Mouse (Mus musculus) liver, postnatal 0 days (tissue): ENCODE measurements around the gene Cux1.

Source experiments
- CTCF ChIP-seq: sonication (generic); IDR thresholded peaks from 2 replicates; pipeline ENCODE4 v1.5.1; 2016; ENCODE audit warnings: antibody characterized with exemption, low read depth
- EP300 ChIP-seq: IDR thresholded peaks from 2 replicates; pipeline ENCODE4 v1.6.1; 2016; ENCODE audit warnings: antibody characterized with exemption, low read depth, mild to moderate bottlenecking

DNA sequence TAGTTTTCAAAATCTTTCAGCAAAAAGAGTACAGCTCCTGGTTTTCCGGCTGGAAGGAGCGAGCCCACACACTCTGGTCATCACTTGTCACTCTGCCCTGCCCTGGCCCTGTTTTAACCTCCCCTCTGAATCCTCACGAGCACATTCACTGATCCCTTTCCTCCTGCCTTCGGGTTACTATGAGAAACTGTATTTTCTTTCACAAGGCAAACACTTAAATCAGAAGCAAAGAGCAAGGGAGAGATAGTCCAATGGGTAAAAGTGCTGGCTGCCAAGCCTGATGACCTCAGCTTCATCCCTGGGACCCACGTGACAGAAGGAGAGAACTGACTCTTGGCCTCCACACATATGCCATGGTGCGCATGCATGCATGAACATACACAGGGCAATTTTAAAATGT lies 94.0 kb downstream of the Cux1 start:
- TF ChIP-seq CTCF (no peak), EP300 (no peak)
